Mouse (Mus musculus): ENCODE measurements around the gene Zfand2b. TPM values are rescaled to one million over a fixed set of nuclear protein-coding genes. Genes with fewer than 3 reads are reported as not detected.

Zfand2b gene
- total RNA-seq (2022), result 10 to 100 TPM; 14.1 to 20.1 (median 15.3) TPM

- DNase-seq (ENCODE audit: low spot score in 2 of 2), result peak; percentile 95 to 96
These were observed at the start of gene Zfand2b for GRCm38 (mm10) chr1:75168472-75169464. Gene Zfand2b (plus strand): TSS chr1:75168646.

GRCm38 (mm10) chr1:75122211-75122610, 46.2 kb upstream of the Zfand2b start:
- no peak for DNase-seq (ENCODE audit: low spot score in 2 of 2)

GRCm38 (mm10) chr1:75124346-75125321, 43.8 kb upstream of the Zfand2b start, which contains the start of gene Nhej1:
Gene Nhej1 (minus strand): TSS chr1:75125200.
- peak; percentile 92 to 96 for DNase-seq (ENCODE audit: low spot score in 2 of 2)

- DNase-seq (ENCODE audit: low spot score in 2 of 2), result no peak
These were observed 43.0 kb upstream of the Zfand2b start for GRCm38 (mm10) chr1:75125418-75125817.

GRCm38 (mm10) chr1:75128641-75129040, 39.8 kb upstream of the Zfand2b start:
- no peak for DNase-seq (ENCODE audit: low spot score in 2 of 2)

- no peak for DNase-seq (ENCODE audit: low spot score in 2 of 2)
These were observed 34.8 kb upstream of the Zfand2b start, which contains the start of gene Slc23a3 for GRCm38 (mm10) chr1:75133421-75134207. Gene Slc23a3 (minus strand): TSS chr1:75133890.

- no peak for DNase-seq (ENCODE audit: low spot score in 2 of 2)
These were observed 32.2 kb upstream of the Zfand2b start for GRCm38 (mm10) chr1:75136293-75136692.

DNA sequence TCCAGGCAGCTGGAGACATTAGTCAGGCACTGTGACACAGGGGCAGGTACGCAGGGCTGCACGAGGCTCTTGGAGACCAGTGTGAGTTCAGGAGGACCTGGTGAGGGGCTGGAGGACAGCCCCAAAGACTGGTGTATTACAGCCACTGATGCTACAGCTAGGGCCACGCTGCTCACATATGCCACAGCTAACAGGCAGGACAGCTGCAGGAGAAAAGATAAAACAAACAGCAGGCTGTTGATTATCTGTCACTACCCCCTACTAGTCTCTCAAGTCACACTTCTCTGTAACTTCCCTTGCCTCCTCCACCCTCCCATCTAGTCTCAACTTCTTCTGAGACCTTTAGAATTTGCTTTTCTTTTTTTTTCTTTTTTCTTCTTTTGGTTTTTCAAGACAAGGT, 31.7 kb upstream of the Zfand2b start:
- no peak for DNase-seq (ENCODE audit: low spot score in 2 of 2)

DNA sequence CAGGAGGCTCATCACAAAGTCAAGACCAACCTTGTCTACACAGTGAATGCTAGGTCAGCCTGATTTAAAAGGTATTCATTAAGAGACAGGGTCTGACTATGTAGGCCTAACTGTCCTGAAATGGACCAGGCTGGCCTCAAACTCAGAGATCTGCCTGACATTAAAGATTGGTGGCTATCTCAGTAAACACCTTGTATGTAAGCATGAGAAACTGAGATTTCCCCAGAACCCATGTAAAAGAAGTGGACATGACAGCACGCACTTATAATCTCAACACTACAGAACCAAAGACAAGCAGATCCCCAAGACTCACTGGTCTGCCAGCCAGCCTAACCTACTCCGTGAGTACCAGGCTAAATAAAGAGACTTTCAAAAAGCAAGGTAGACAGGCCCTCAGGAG, 30.0 kb upstream of the Zfand2b start:
- DNase-seq (ENCODE audit: low spot score in 2 of 2), result no peak

DNA sequence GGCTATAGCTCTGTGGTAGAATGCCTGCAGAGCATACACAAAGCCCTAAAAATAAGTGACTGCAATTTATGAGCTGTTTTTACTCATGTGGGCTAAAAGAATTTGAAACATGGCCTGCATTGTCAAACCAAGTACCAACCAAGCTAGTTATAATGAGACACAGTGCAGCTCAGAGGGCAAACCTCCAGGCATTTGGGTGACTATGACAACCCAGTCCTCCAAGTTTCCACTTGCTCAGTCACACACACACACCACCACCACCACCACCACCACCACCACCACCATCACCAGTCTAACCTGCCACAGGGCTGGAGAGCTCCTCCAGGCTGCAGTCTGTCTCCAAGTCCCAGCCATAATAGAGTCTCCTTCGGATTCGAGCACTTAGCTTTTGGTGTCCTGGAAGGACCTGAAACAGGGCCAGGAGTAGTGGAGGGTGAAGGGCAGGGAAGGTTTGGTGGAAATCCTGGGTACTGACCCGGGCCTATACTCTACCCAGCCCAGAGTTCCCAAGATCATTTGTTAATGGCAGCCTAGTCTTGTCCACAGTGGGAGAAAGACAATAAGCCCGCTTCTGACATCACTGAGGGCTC, 27.8 kb upstream of the Zfand2b start:
- no peak for DNase-seq (ENCODE audit: low spot score in 2 of 2)

GRCm38 (mm10) chr1:75141486-75142190, 26.8 kb upstream of the Zfand2b start:
- peak; percentile 36 to 46 for DNase-seq (ENCODE audit: low spot score in 2 of 2)

DNA sequence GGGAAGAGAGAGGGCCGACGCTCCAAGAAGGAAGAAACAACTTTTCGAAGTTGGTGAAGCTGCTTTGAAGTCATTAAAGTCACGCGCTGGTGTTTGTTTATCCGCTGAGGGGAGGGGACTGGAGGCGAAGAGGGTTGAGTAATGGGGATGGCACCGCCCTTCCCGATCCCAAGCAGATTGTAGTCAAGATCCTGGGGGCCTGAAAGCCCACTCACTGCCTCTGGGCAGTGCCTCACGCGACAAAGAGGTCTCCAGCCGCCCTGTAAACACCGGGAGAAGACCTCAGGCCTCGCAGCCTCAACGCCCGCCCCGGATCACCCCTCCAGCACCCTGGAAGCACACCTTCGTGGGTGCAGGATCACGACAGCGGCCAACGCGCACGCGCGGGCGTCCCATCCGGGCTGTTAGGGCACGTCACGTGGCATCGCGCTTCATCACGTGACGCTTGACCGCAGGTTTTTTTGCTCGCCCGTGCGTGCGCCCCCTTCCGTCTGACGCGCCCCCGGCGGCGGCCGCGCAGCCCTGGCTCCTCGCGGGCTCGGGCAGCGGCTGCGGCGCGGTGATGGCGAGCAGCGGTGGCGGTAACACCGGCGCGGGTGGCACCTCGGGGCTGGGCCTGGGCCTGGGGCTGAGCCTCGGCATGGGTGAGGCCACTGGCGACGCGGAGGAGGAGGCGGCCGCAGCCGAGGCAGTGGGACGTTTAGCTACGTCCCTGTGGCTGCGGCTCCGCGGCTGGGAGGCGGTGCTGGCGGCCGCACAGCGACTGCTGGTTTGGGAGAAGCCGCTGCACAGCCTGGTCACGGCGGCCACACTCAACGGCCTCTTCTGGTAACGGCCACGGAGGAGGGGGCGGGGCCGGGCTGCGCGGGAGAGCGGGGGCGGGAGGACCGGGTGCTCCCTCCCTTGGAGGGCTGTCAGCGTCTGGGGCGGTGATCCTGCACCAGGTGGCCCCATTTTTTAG, 25.9 kb upstream of the Zfand2b start, which contains the start of the genes Cnppd1 and Retreg2:
Gene Cnppd1, minus strand, starts transcription at position 411 of the 961 bp plus-strand sequence.
Gene Retreg2, plus strand, starts transcription at position 478 of the 961 bp plus-strand sequence.
- peak; percentile 92 to 96 for DNase-seq (ENCODE audit: low spot score in 2 of 2)

GRCm38 (mm10) chr1:75145589-75145988, 22.9 kb upstream of the Zfand2b start:
- DNase-seq (ENCODE audit: low spot score in 2 of 2), result no peak

- no peak for DNase-seq (ENCODE audit: low spot score in 2 of 2)
These were observed 20.9 kb upstream of the Zfand2b start for GRCm38 (mm10) chr1:75147411-75148135.

- no peak for DNase-seq (ENCODE audit: low spot score in 2 of 2)
These were observed 19.7 kb upstream of the Zfand2b start for GRCm38 (mm10) chr1:75148727-75149126.

DNA sequence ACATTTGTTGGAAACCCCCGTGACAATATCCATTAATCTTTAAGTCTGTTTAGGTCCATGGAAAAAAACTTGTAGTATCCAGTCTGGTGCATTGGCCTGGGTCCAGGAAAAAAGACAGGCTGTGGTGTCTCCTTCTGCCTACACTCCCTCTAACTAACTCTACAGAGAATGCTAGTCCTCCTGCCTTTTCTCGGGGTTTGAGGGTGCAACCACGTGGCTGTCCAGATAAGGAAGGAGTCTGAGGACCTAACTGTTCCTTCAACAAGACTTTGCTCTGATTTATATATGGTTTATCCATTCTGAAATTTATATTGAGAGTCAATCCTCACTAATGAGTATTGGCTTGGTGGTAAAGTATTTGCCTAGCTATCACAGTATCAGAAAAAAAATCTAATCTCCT, 12.6 kb upstream of the Zfand2b start:
- DNase-seq (ENCODE audit: low spot score in 2 of 2), result no peak

GRCm38 (mm10) chr1:75158990-75159389, 9.5 kb upstream of the Zfand2b start:
- no peak for DNase-seq (ENCODE audit: low spot score in 2 of 2)

Measured in gastrocnemius, adult 8-10 months (tissue).